In genomic region chr5:117250796-117251195, GRCm38 (mm10) we compare ENCODE assay signal across 29 mouse cellular contexts. TPM values are rescaled to one million over a fixed set of nuclear protein-coding genes. Genes with fewer than 3 reads are reported as not detected.
DNase-seq lines count a peak whose midpoint lies in the region; ATAC-seq and TF ChIP-seq lines count a peak whose summit lies in the region.
"Had no signal": no experiment of that assay in that cellular context is flagged by ENCODE, and none has a peak within 500 bp of the region (broad histone marks: within the 10 kb centered on the region; RNA-seq: fewer than 3 reads in every experiment).

No protein-coding gene starts in this region.

- ATAC-seq in kidney, postnatal 0 days (replicated peaks; ENCODE audit: low FRiP score, low read depth) = 0 out of 2 replicates have a peak, but pooled peaks have one; percentile 43
- no peak for ATAC-seq in kidney, embryonic 15.5 days (replicated peaks; ENCODE audit: low FRiP score)
- no peak for ATAC-seq in midbrain, embryonic 11.5 days (ENCODE audit: low FRiP score)
- ATAC-seq: activated CD4-positive, CD25-positive, alpha-beta regulatory T cell, adult 4 months; forebrain, embryonic 15.5 days; intestine, postnatal 0 days; liver, embryonic 12.5 days; liver, postnatal 0 days had no signal

- H3K9me3 ChIP-seq in kidney, postnatal 0 days (replicated peaks; ENCODE audit: low read length) = no peaks in the 10 kb centered on the region
- H3K9me3 ChIP-seq in kidney, embryonic 15.5 days (replicated peaks) = no peaks in the 10 kb centered on the region
- no peaks in the 10 kb centered on the region for H3K9me3 ChIP-seq in midbrain, embryonic 10.5 days (replicated peaks)
- no peaks in the 10 kb centered on the region for H3K9me3 ChIP-seq in midbrain, embryonic 11.5 days (ENCODE audit: control insufficient read depth, low read length)
- H3K9me3 ChIP-seq: embryonic facial prominence, embryonic 12.5 days; forebrain, embryonic 10.5 days; forebrain, embryonic 15.5 days; hindbrain, embryonic 12.5 days; liver, embryonic 12.5 days had no signal

- no peak overlapping the region for H3K4me2 ChIP-seq in kidney, postnatal 0 days (ENCODE audit: low read length)
- no peak overlapping the region for H3K4me2 ChIP-seq in kidney, embryonic 15.5 days
- H3K4me2 ChIP-seq in midbrain, embryonic 11.5 days = no peak overlapping the region
- H3K4me2 ChIP-seq: embryonic facial prominence, embryonic 12.5 days; forebrain, embryonic 15.5 days; heart, embryonic 11.5 days; hindbrain, embryonic 12.5 days; liver, embryonic 12.5 days had no signal

- H3K4me1 ChIP-seq in kidney, postnatal 0 days (replicated peaks; ENCODE audit: insufficient read depth, low read length) = no peaks in the 10 kb centered on the region
- H3K4me1 ChIP-seq in kidney, embryonic 15.5 days = no peaks in the 10 kb centered on the region
- H3K4me1 ChIP-seq in midbrain, embryonic 10.5 days = 0 out of 2 replicates have a peak, but pooled peaks cover 7% of the 10 kb centered on the region
- H3K4me1 ChIP-seq in midbrain, embryonic 11.5 days (ENCODE audit: control insufficient read depth, insufficient read depth, low read length) = no peaks in the 10 kb centered on the region
- H3K4me1 ChIP-seq: embryonic facial prominence, embryonic 12.5 days; forebrain, embryonic 15.5 days; liver, embryonic 12.5 days had no signal

- H3K27ac ChIP-seq in kidney, postnatal 0 days = no peak overlapping the region
- no peak overlapping the region for H3K27ac ChIP-seq in kidney, embryonic 15.5 days
- 0 out of 2 replicates have a peak overlapping the region, but pooled peaks have one; percentile 42 for H3K27ac ChIP-seq in midbrain, embryonic 10.5 days (replicated peaks)
- no peak overlapping the region for H3K27ac ChIP-seq in midbrain, embryonic 11.5 days (ENCODE audit: low read depth, low read length)
- H3K27ac ChIP-seq: embryonic facial prominence, embryonic 12.5 days; forebrain, embryonic 10.5 days; forebrain, embryonic 15.5 days; hindbrain, embryonic 12.5 days; liver, embryonic 12.5 days had no signal

- WGBS in kidney, postnatal 0 days = 63% methylated on average over 23 of the region's 24 CpGs
- WGBS in kidney, embryonic 15.5 days = 63% methylated on average over 24 of the region's 24 CpGs
- 87% methylated on average over 24 of the region's 24 CpGs for WGBS in midbrain, embryonic 10.5 days
- WGBS in midbrain, embryonic 11.5 days = 86% methylated on average over 22 of the region's 24 CpGs

- no peak for TF ChIP-seq CTCF in kidney, postnatal 0 days (IDR thresholded peaks at IDR 0.05; ENCODE audit: low read depth)

- no peaks in the 10 kb centered on the region for H3K27me3 ChIP-seq in kidney, postnatal 0 days (ENCODE audit: insufficient read depth, low read length)
- no peaks in the 10 kb centered on the region for H3K27me3 ChIP-seq in kidney, embryonic 15.5 days
- H3K27me3 ChIP-seq in midbrain, embryonic 10.5 days (ENCODE audit: low read depth, poor library complexity, severe bottlenecking) = no peaks in the 10 kb centered on the region
- H3K27me3 ChIP-seq in midbrain, embryonic 11.5 days (ENCODE audit: control insufficient read depth, insufficient read depth, low read length) = no peaks in the 10 kb centered on the region
- H3K27me3 ChIP-seq: CH12.LX; embryonic facial prominence, embryonic 12.5 days; forebrain, embryonic 15.5 days; hindbrain, embryonic 12.5 days; liver, embryonic 12.5 days had no signal

- no peak overlapping the region for H3K4me3 ChIP-seq in kidney, postnatal 0 days (replicated peaks; ENCODE audit: low read depth, low read length)
- no peak overlapping the region for H3K4me3 ChIP-seq in kidney, embryonic 15.5 days (replicated peaks)
- no peak overlapping the region for H3K4me3 ChIP-seq in midbrain, embryonic 10.5 days
- H3K4me3 ChIP-seq in midbrain, embryonic 11.5 days (ENCODE audit: low read depth, low read length) = no peak overlapping the region
- H3K4me3 ChIP-seq: embryonic facial prominence, embryonic 12.5 days; forebrain, embryonic 10.5 days; forebrain, embryonic 15.5 days; hindbrain, embryonic 12.5 days; liver, embryonic 12.5 days had no signal

- no peaks in the 10 kb centered on the region for H3K36me3 ChIP-seq in kidney, postnatal 0 days (ENCODE audit: insufficient read depth, low read length)
- peaks cover 6% of the 10 kb centered on the region; the same call in 1 of the 2 replicates for H3K36me3 ChIP-seq in kidney, embryonic 15.5 days
- H3K36me3 ChIP-seq in midbrain, embryonic 10.5 days = peaks cover 21% of the 10 kb centered on the region
- 0 out of 2 replicates have a peak, but pooled peaks cover 2% of the 10 kb centered on the region for H3K36me3 ChIP-seq in midbrain, embryonic 11.5 days (ENCODE audit: control insufficient read depth, insufficient read depth, low read length)
- H3K36me3 ChIP-seq: embryonic facial prominence, embryonic 12.5 days; forebrain, embryonic 10.5 days had no signal

- DNase-seq in cerebellum, postnatal 10 days = peak; percentile 54 to 59
- no peak for DNase-seq in cerebellum, adult 18-20 months
- DNase-seq in kidney, postnatal 0 days (ENCODE audit: low spot score) = no peak
- no peak for DNase-seq in midbrain, embryonic 10.5 days (ENCODE audit: low spot score)
- no peak for DNase-seq in midbrain, embryonic 11.5 days (ENCODE audit: low spot score, missing footprints)
- DNase-seq in mesoderm, embryonic 11.5 days (ENCODE audit: low read depth, low spot score) = peak; percentile 19
- DNase-seq in urinary bladder, adult 18-20 months (ENCODE audit: low spot score in 2 of 2) = no peak
- DNase-seq: adrenal gland, adult 2 months; adrenal gland, postnatal 36 days; cerebellum, adult 9-11 months; gastrocnemius, postnatal 14 days; heart, adult 11 months; heart, postnatal 36 days; kidney, adult 9 months; kidney, postnatal 25 days; liver, postnatal 0 days; lung, postnatal 36 days; midbrain, embryonic 14.5 days; thymus, postnatal 4 days had no signal

- no peak overlapping the region for H3K9ac ChIP-seq in kidney, postnatal 0 days (ENCODE audit: low read depth, low read length)
- no peak overlapping the region for H3K9ac ChIP-seq in kidney, embryonic 15.5 days
- no peak overlapping the region for H3K9ac ChIP-seq in midbrain, embryonic 11.5 days (ENCODE audit: low read length)
- H3K9ac ChIP-seq: embryonic facial prominence, embryonic 12.5 days; forebrain, embryonic 15.5 days; hindbrain, embryonic 12.5 days; liver, embryonic 12.5 days; liver, postnatal 0 days had no signal

RNA-seq across cellular contexts. Expression of gene Pebp1, which starts 36.6 kb away (rescaled TPM):
- polyA plus RNA-seq in kidney, postnatal 0 days (2015; fragmentation: Nextera tagmentation; extraction: Ambion mirVana) = 625 and 668 TPM in 2 replicates
- polyA plus RNA-seq in kidney, embryonic 15.5 days (2015; fragmentation: Nextera tagmentation; extraction: Ambion mirVana) = 760 and 766 TPM in 2 replicates
- polyA plus RNA-seq in midbrain, embryonic 10.5 days (2016; fragmentation: Nextera tagmentation; extraction: Ambion mirVana) = 946 and 962 TPM in 2 replicates
- polyA plus RNA-seq in midbrain, embryonic 11.5 days (2014; fragmentation: Nextera tagmentation; extraction: Ambion mirVana) = 893 and 966 TPM in 2 replicates

Comparison
In these comparisons a context has a peak if more than half of its experiments do, and no peak if none do; other contexts are left out.
1. DNase-seq: peak in cerebellum, postnatal 10 days (2 of 2) and mesoderm, embryonic 11.5 days (single experiment); none in cerebellum, adult 18-20 months (0 of 2), kidney, postnatal 0 days (single experiment), midbrain, embryonic 10.5 days (single experiment), midbrain, embryonic 11.5 days (single experiment) and urinary bladder, adult 18-20 months (0 of 2).